Mouse (Mus musculus) lung, adult 18-20 months (tissue): ENCODE measurements at regions not wholly inside any gene's neighbourhood (a gene's known extent, or its start where the extent isn't known, plus 50 kb on each side); places are given as distances from the start of the nearest gene placed in this dataset.
"Not testable (repeated sequence)": the region's sequence is repeated elsewhere in the genome, so short reads cannot be mapped to it uniquely, and the experiment has no call there.

Experiments used
- DNase-seq, 2 experiments: peaks; one replicate each; pipeline ENCODE4 v3.0.0; 2022; ENCODE audit warnings: mixed read lengths in 2 of 2

GRCm38 (mm10) chr14:86184663-86185381 lies 956.2 kb downstream of the Diaph3 start:
- peak in 1 of 2 experiments; percentile 25 for DNase-seq

GRCm38 (mm10) chr14:86178517-86178916 lies 962.5 kb downstream of the Diaph3 start:
- no peak for DNase-seq

- DNase-seq: no peak
These were observed 969.9 kb downstream of the Diaph3 start for GRCm38 (mm10) chr14:86171118-86171517.

GRCm38 (mm10) chr14:86159151-86159550 lies 981.9 kb downstream of the Diaph3 start:
- no peak for DNase-seq

GRCm38 (mm10) chr14:86154688-86155087 lies 986.3 kb downstream of the Diaph3 start:
- DNase-seq: no peak

GRCm38 (mm10) chr14:86151276-86151675 lies 989.8 kb downstream of the Diaph3 start:
- DNase-seq: no peak

GRCm38 (mm10) chr14:86150329-86150866 lies 990.6 kb downstream of the Diaph3 start:
- DNase-seq: no peak

- DNase-seq: no peak
These were observed 1025.6 kb downstream of the Diaph3 start for GRCm38 (mm10) chr14:86115254-86116057.

- DNase-seq: no peak
These were observed 1039.5 kb downstream of the Diaph3 start for GRCm38 (mm10) chr14:86101497-86101896.

- DNase-seq: no peak
These were observed 1070.5 kb downstream of the Diaph3 start for GRCm38 (mm10) chr14:86070313-86071100.

- DNase-seq: no peak
These were observed 1071.7 kb downstream of the Diaph3 start for GRCm38 (mm10) chr14:86069329-86069728.

- no peak for DNase-seq
These were observed 1073.3 kb downstream of the Diaph3 start for GRCm38 (mm10) chr14:86067743-86068142.

- no peak for DNase-seq
These were observed 1077.5 kb downstream of the Diaph3 start for GRCm38 (mm10) chr14:86063620-86063943.

- DNase-seq: peak in 1 of 2 experiments; percentile 1
These were observed 1078.0 kb downstream of the Diaph3 start for GRCm38 (mm10) chr14:86062885-86063619.

- DNase-seq: peak in 1 of 2 experiments; percentile 4
These were observed 1084.0 kb downstream of the Diaph3 start for GRCm38 (mm10) chr14:86056991-86057390.

- DNase-seq: no peak
These were observed 1086.4 kb downstream of the Diaph3 start for GRCm38 (mm10) chr14:86054668-86055067.

GRCm38 (mm10) chr14:86029401-86029800 lies 1111.6 kb downstream of the Diaph3 start:
- DNase-seq: no peak

- DNase-seq: not testable (repeated sequence)
These were observed 1123.4 kb downstream of the Diaph3 start for GRCm38 (mm10) chr14:86017611-86018010.
